ENCODE assay signal across 8 mouse cellular contexts in genomic region chr12:108763057-108763796, GRCm38 (mm10). TPM values are rescaled to one million over a fixed set of nuclear protein-coding genes. Genes with fewer than 3 reads are reported as not detected.
DNase-seq lines count a peak whose midpoint lies in the region; ATAC-seq and TF ChIP-seq lines count a peak whose summit lies in the region.

No protein-coding gene starts in this region.

- no peak for TF ChIP-seq POLR2A in cerebellum, adult 2 months (IDR thresholded peaks at IDR 0.05; ENCODE audit: borderline replicate concordance, insufficient read depth, low read length)

- no peaks in the 10 kb centered on the region for H3K27me3 ChIP-seq in cerebellum, adult 2 months (ENCODE audit: control insufficient read depth, insufficient read depth, low read length)
- H3K27me3 ChIP-seq in heart, embryonic 13.5 days (replicated peaks) = no peaks in the 10 kb centered on the region
- H3K27me3 ChIP-seq in forebrain, embryonic 14.5 days (replicated peaks; ENCODE audit: control insufficient read depth, insufficient read depth, low read length) = no peaks in the 10 kb centered on the region

- ATAC-seq in heart, embryonic 13.5 days (ENCODE audit: extremely low read depth, insufficient number of reproducible peaks, low FRiP score, low TSS enrichment) = peak; percentile 56; the same call in 1 of the 2 replicates
- no peak for ATAC-seq in forebrain, embryonic 14.5 days

- H3K9ac ChIP-seq in heart, embryonic 13.5 days = no peak overlapping the region
- H3K9ac ChIP-seq in forebrain, embryonic 14.5 days (ENCODE audit: low read length) = no peak overlapping the region

- H3K4me3 ChIP-seq in cerebellum, adult 2 months (replicated peaks; ENCODE audit: insufficient read depth, low read depth, low read length) = no peak overlapping the region
- H3K4me3 ChIP-seq in heart, embryonic 13.5 days = no peak overlapping the region
- H3K4me3 ChIP-seq in forebrain, embryonic 14.5 days (ENCODE audit: low read depth, low read length) = no peak overlapping the region

- no peak overlapping the region for H3K27ac ChIP-seq in cerebellum, adult 2 months (ENCODE audit: insufficient read depth, low read length)
- H3K27ac ChIP-seq in heart, embryonic 13.5 days (replicated peaks) = no peak overlapping the region
- no peak overlapping the region for H3K27ac ChIP-seq in forebrain, embryonic 14.5 days (ENCODE audit: low read depth, low read length)

- 0 out of 2 replicates have a peak overlapping the region, but pooled peaks have one; percentile 18 for H3K4me2 ChIP-seq in heart, embryonic 13.5 days
- no peak overlapping the region for H3K4me2 ChIP-seq in forebrain, embryonic 14.5 days (ENCODE audit: low read length)

- no peaks in the 10 kb centered on the region for H3K36me3 ChIP-seq in heart, embryonic 13.5 days
- H3K36me3 ChIP-seq in forebrain, embryonic 14.5 days (ENCODE audit: control insufficient read depth, insufficient read depth, low read length) = no peaks in the 10 kb centered on the region

- WGBS in cerebellum, adult 2 months = 70% methylated on average over 9 of the region's 9 CpGs
- WGBS in heart, embryonic 13.5 days = 45% methylated on average over 9 of the region's 9 CpGs
- WGBS in forebrain, embryonic 14.5 days = 67% methylated on average over 9 of the region's 9 CpGs

- TF ChIP-seq CTCF in cerebellum, adult 2 months (IDR thresholded peaks at IDR 0.05; ENCODE audit: borderline replicate concordance, insufficient read depth, low read depth, low read length) = peak; percentile 6; the same call in 1 of the 2 replicates

- no peak for DNase-seq in cerebellum, adult 2 months
- no peak for DNase-seq in cerebellum, postnatal 14 days
- peak; percentile 27 for DNase-seq in MN1 (ENCODE audit: low spot score)
- peak; percentile 50 to 57 for DNase-seq in lung, postnatal 4 days
- no peak for DNase-seq in urinary bladder, adult 2 months (ENCODE audit: low spot score)
- no peak for DNase-seq in adrenal gland, postnatal 25 days
- DNase-seq in forebrain, embryonic 14.5 days (ENCODE audit: low spot score) = no peak

- no peaks in the 10 kb centered on the region for H3K9me3 ChIP-seq in heart, embryonic 13.5 days
- no peaks in the 10 kb centered on the region for H3K9me3 ChIP-seq in forebrain, embryonic 14.5 days (replicated peaks; ENCODE audit: control insufficient read depth, low read length)

- no peaks in the 10 kb centered on the region for H3K4me1 ChIP-seq in cerebellum, adult 2 months (ENCODE audit: control insufficient read depth, insufficient read depth, low read length)
- peaks cover 36% of the 10 kb centered on the region for H3K4me1 ChIP-seq in heart, embryonic 13.5 days
- H3K4me1 ChIP-seq in forebrain, embryonic 14.5 days (ENCODE audit: control insufficient read depth, insufficient read depth, low read length) = peaks cover 7% of the 10 kb centered on the region; the same call in 1 of the 2 replicates

RNA-seq across cellular contexts. Expression of gene Yy1, which starts 29.5 kb away (rescaled TPM):
- 23.9 and 26.3 TPM in 2 replicates for polyA plus RNA-seq in cerebellum, adult 2 months (2012; rRNA removed)
- polyA plus RNA-seq in heart, embryonic 13.5 days (2015; fragmentation: Nextera tagmentation; extraction: Ambion mirVana) = 9.8 and 11.7 TPM in 2 replicates
- 25.2 and 33.8 TPM in 2 replicates for polyA plus RNA-seq in urinary bladder, adult 2 months (2012; rRNA removed)
- total RNA-seq in adrenal gland, postnatal 25 days (2021) = 77.9 and 100 TPM in 2 replicates
- polyA plus RNA-seq in forebrain, embryonic 14.5 days (2014; fragmentation: Nextera tagmentation; extraction: Ambion mirVana) = 15.7 and 17.6 TPM in 2 replicates

Comparison
In these comparisons a context has a peak if more than half of its experiments do, and no peak if none do; other contexts are left out.
1. DNase-seq: peak in MN1 (single experiment) and lung, postnatal 4 days (2 of 2); none in cerebellum, adult 2 months (0 of 2), cerebellum, postnatal 14 days (0 of 2), urinary bladder, adult 2 months (single experiment), adrenal gland, postnatal 25 days (single experiment) and forebrain, embryonic 14.5 days (single experiment).